Mouse (Mus musculus): ENCODE data around the gene Il2rg. TPM values are rescaled to one million over a fixed set of nuclear protein-coding genes. Genes with fewer than 3 reads are reported as not detected.

Gene Il2rg
- polyA plus RNA-seq, 1 experiment from 2014 or later: 4.1 TPM

DNA sequence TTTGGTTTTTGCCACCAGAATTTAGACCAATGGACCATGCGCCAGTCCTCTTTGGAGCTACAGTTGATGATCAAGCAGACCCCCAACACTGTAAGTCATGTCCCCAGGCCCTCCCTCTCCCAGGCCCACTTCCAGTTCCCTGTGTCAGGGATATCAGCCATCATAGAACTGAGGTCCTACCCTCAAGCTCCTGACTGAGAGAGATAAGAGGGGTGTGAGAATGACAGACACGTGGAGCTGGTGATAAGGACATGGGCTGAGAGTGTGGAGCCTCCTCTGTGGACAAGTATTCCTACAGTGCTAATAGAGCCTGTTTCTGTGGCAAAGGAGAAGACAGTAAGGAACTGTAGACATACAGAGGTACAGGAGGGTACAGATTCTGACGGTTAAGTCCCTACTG is 19.5 kb upstream of the Il2rg start:
- H3K27me3 ChIP-seq: no peaks in the 10 kb centered on the region
- no peaks in the 10 kb centered on the region for H3K4me1 ChIP-seq (replicated peaks)
- no peak for ATAC-seq
- no peak overlapping the region for H3K27ac ChIP-seq
- no peak overlapping the region for H3K4me3 ChIP-seq (replicated peaks)
- no peak overlapping the region for H3K4me2 ChIP-seq (replicated peaks)
- WGBS: 93% methylated on average over 3 of the region's 3 CpGs
- no peaks in the 10 kb centered on the region for H3K9me3 ChIP-seq
- no peak overlapping the region for H3K9ac ChIP-seq (replicated peaks)
- peaks cover 89% of the 10 kb centered on the region for H3K36me3 ChIP-seq

DNA sequence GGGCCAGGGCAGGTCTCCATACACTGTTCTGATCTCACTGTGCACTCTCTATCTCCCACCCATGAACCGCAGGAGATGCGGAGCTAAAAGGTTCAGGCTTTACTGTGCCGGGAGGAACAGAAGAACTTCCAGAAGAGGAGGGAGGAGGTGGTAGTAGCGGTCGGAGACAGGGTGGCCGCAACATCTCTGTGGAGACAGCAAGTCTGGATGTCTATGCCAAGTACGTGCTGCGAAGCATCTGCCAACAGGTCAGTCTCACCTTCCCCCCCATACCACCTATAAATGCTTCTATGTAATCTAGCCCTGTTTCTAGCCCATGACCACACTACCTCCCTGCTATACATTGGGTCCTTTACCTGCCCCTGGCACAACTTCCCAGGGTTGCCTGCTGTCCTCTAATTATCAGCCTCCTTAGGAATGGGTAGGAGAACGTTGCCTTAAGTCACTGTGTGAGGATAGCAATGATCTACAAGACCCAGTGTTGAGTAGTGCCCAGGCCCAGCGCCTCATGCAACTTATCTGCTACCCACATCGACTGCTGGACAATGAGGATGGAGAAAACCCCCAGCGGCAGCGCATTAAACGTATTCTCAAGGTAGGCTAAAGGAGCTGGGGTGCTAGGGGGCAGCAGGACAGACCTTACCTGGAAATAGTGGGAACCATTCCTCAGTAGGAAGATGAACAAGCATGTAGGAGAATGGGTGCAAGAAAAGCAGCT is 18.1 kb upstream of the Il2rg start:
- Histone ChIP-seq H3K27me3 (no peaks in the 10 kb centered on the region), H3K9ac (replicated peaks) (no peak overlapping the region), H3K9me3 (no peaks in the 10 kb centered on the region), H3K4me1 (replicated peaks) (no peaks in the 10 kb centered on the region), H3K4me3 (replicated peaks) (no peak overlapping the region), H3K4me2 (replicated peaks) (no peak overlapping the region), H3K36me3 (peaks cover 89% of the 10 kb centered on the region), H3K27ac (no peak overlapping the region)
- ATAC-seq: 0 out of 2 replicates have a peak, but pooled peaks have one; percentile 17
- 94% methylated on average over 14 of the region's 14 CpGs for WGBS

DNA sequence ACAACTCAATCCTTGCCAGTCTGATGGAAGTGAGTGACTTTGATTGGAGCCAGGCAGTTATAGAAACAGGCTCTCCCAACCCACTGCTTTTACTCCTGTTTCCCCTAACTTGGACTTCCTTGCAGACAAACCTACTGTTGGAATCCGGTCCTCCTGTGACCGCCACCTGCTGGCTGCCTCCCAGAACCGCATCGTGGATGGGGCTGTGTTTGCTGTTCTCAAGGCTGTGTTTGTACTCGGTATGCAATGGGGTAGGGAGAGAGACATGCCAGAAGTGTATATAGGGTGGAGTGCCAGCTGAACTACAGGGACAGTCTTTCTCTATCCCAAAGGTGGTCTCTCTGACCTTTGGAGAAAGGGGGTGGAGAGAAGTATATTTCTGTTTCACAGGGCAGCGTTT is 17.5 kb upstream of the Il2rg start:
- Histone ChIP-seq H3K9me3 (no peaks in the 10 kb centered on the region), H3K36me3 (peaks cover 90% of the 10 kb centered on the region), H3K9ac (replicated peaks) (no peak overlapping the region), H3K4me3 (replicated peaks) (no peak overlapping the region), H3K27me3 (no peaks in the 10 kb centered on the region), H3K27ac (no peak overlapping the region), H3K4me2 (replicated peaks) (no peak overlapping the region), H3K4me1 (replicated peaks) (no peaks in the 10 kb centered on the region)
- peak; percentile 66; the same call in 1 of the 2 replicates for ATAC-seq
- WGBS: 29% methylated on average over 6 of the region's 6 CpGs

DNA sequence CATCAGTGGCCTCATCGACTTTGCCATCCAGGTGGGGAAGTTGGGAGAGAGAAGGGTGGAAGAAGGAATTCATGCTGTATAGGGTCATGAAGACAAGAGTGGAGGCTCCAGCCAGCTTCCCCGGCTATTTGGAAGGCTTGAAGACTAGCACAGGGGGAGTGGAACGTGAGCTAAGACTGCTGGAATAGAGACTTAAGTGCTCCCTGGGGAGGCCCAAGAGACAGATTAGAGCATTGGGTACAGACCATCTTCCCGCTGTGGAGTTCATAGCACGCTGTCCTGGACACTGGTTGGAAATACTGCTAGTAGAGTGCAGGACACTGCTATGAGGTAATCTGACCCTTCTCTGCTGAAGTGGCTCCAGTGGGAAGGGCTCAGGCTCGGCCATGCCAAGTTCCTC is 14.8 kb upstream of the Il2rg start:
- Histone ChIP-seq H3K36me3 (peaks cover 82% of the 10 kb centered on the region), H3K27ac (no peak overlapping the region), H3K4me3 (replicated peaks) (no peak overlapping the region), H3K9ac (replicated peaks) (no peak overlapping the region), H3K27me3 (no peaks in the 10 kb centered on the region), H3K4me2 (replicated peaks) (no peak overlapping the region), H3K9me3 (no peaks in the 10 kb centered on the region), H3K4me1 (replicated peaks) (no peaks in the 10 kb centered on the region)
- no peak for ATAC-seq
- 81% methylated on average over 6 of the region's 6 CpGs for WGBS

DNA sequence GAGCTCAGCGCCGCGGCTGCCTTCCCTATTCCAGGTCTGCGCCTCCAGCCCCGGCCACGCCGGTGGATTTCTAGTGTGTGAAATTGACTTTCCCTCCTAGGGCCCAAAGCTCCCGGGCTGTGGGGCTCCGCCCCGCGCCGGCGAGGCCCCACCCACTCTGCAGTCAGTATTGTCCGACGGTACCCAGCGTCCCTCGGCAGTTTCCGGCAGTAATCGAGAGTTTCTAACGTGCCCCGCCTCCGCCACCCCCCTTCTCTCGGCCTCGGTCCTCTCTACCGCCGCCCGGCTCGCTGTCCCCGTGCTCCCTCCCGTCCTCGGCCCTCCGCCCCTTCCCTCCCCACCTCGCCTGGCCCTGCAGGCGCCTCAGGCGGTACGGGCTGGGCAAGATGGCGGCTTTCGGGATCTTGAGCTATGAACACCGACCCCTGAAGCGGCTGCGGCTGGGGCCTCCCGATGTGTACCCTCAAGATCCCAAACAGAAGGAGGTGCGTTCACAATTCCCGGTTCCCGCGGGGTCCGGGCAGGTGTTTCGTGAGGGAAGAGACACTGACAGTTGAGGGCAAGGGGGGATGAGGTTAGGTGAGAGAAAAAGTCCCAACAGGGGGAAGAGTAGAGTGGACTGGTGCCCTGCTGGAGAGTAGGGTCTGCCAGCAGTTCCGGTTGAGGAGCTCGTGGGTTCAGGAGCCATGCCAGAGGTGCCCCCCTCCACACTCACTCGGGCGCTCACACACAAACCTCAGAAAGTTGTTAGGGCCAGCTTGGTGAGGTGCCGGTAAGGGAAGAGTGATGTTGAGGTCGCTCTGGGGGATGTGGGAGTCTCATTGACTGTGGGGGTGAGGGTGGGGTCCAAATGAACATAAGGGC is 6.1 kb upstream of the Il2rg start, which contains the start of gene Med12:
Gene Med12 (plus strand): TSS at position 156 of the 864 bp plus-strand sequence.
- Histone ChIP-seq H3K36me3 (peaks cover 25% of the 10 kb centered on the region), H3K27me3 (peaks cover 2% of the 10 kb centered on the region; the same call in 1 of the 2 replicates), H3K9ac (replicated peaks) (peak within 1 kb of the TSS; percentile 72), H3K4me1 (replicated peaks) (peaks cover 10% of the 10 kb centered on the region), H3K4me2 (replicated peaks) (peak within 1 kb of the TSS; percentile 59), H3K4me3 (replicated peaks) (peak within 1 kb of the TSS; percentile 53), H3K27ac (peak within 1 kb of the TSS; percentile 46), H3K9me3 (no peaks in the 10 kb centered on the region)
- WGBS: 23% methylated on average over 54 of the region's 54 CpGs
- peak; percentile 97 for ATAC-seq

- peak; percentile 29 for ATAC-seq
- Histone ChIP-seq H3K27me3 (peaks cover 2% of the 10 kb centered on the region; the same call in 1 of the 2 replicates), H3K4me2 (replicated peaks) (peak overlapping the region; percentile 59), H3K4me3 (replicated peaks) (peak overlapping the region; percentile 53), H3K27ac (peak overlapping the region; percentile 46; the same call in 1 of the 2 replicates), H3K9me3 (no peaks in the 10 kb centered on the region), H3K4me1 (replicated peaks) (peaks cover 10% of the 10 kb centered on the region), H3K9ac (replicated peaks) (peak overlapping the region; percentile 72; the same call in 1 of the 2 replicates), H3K36me3 (peaks cover 18% of the 10 kb centered on the region)
- 22% methylated on average over 6 of the region's 6 CpGs for WGBS
These were observed 5.4 kb upstream of the Il2rg start for GRCm38 (mm10) chrX:101273410-101273809.

DNA sequence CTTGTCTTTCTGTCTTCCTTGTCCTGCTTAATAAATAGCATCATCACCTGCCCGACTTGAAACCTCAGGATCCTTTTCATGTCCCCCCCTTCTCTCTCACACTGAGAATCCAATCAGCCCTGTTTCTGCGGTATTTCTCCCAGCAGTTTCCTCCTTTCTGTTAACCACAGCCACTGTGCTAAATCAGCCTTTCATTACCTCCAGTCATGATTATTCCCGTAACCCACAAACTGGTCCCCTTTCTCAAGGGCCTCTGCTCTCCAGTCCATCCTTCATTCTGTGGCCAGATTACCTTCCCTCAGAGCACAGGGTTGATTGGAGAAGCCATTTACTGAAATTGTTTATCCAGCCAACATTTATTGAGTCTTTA is 685 bp upstream of the Il2rg start, which contains the start of gene Gm20489:
Gene Gm20489 (minus strand): TSS at position 269 of the 370 bp plus-strand sequence.
- 68% methylated on average over 3 of the region's 3 CpGs for WGBS

GRCm38 (mm10) chrX:101266631-101267030 is 1.4 kb downstream of the Il2rg start:
- no peak for ATAC-seq

More for the DNA sequence above, 685 bp upstream of the Il2rg start, which contains the start of gene Gm20489:
- Histone ChIP-seq H3K4me2 (replicated peaks) (no peak within 1 kb of the TSS), H3K4me3 (replicated peaks) (no peak within 1 kb of the TSS), H3K4me1 (replicated peaks) (no peaks in the 10 kb centered on the region), H3K27me3 (peaks cover 10% of the 10 kb centered on the region; the same call in 1 of the 2 replicates), H3K36me3 (no peaks in the 10 kb centered on the region), H3K27ac (no peak within 1 kb of the TSS), H3K9me3 (no peaks in the 10 kb centered on the region), H3K9ac (replicated peaks) (no peak within 1 kb of the TSS)
- no peak for ATAC-seq

GRCm38 (mm10) chrX:101263892-101264291 is 4.2 kb downstream of the Il2rg start, which contains the start of gene Gm614:
Gene Gm614, minus strand, starts transcription at chrX:101263992.
- H3K27me3 ChIP-seq: peaks cover 7% of the 10 kb centered on the region; the same call in 1 of the 2 replicates
- no peak within 1 kb of the TSS for H3K4me3 ChIP-seq (replicated peaks)
- ATAC-seq: no peak
- WGBS: 92% methylated on average over 1 of the region's 1 CpGs
- no peak within 1 kb of the TSS for H3K27ac ChIP-seq
- H3K9me3 ChIP-seq: no peaks in the 10 kb centered on the region
- no peak within 1 kb of the TSS for H3K4me2 ChIP-seq (replicated peaks)
- no peaks in the 10 kb centered on the region for H3K36me3 ChIP-seq
- H3K4me1 ChIP-seq (replicated peaks): peaks cover 10% of the 10 kb centered on the region
- no peak within 1 kb of the TSS for H3K9ac ChIP-seq (replicated peaks)

More at GRCm38 (mm10) chrX:101266631-101267030, 1.4 kb downstream of the Il2rg start:
- 86% methylated on average over 6 of the region's 6 CpGs for WGBS
- H3K9ac ChIP-seq (replicated peaks): no peak overlapping the region
- no peak overlapping the region for H3K4me2 ChIP-seq (replicated peaks)
- no peak overlapping the region for H3K4me3 ChIP-seq (replicated peaks)
- peaks cover 7% of the 10 kb centered on the region; the same call in 1 of the 2 replicates for H3K27me3 ChIP-seq
- H3K36me3 ChIP-seq: no peaks in the 10 kb centered on the region
- no peaks in the 10 kb centered on the region for H3K4me1 ChIP-seq (replicated peaks)
- no peaks in the 10 kb centered on the region for H3K9me3 ChIP-seq
- H3K27ac ChIP-seq: no peak overlapping the region

GRCm38 (mm10) chrX:101260441-101261325 is 7.4 kb downstream of the Il2rg start:
- ATAC-seq: peak; percentile 62; the same call in 1 of the 2 replicates
- WGBS: 13% methylated on average over 12 of the region's 13 CpGs
- Histone ChIP-seq H3K9ac (replicated peaks) (no peak overlapping the region), H3K9me3 (no peaks in the 10 kb centered on the region), H3K27me3 (no peaks in the 10 kb centered on the region), H3K4me3 (replicated peaks) (no peak overlapping the region), H3K4me1 (replicated peaks) (peaks cover 10% of the 10 kb centered on the region), H3K36me3 (no peaks in the 10 kb centered on the region), H3K27ac (peak overlapping the region; percentile 77), H3K4me2 (replicated peaks) (no peak overlapping the region)

DNA sequence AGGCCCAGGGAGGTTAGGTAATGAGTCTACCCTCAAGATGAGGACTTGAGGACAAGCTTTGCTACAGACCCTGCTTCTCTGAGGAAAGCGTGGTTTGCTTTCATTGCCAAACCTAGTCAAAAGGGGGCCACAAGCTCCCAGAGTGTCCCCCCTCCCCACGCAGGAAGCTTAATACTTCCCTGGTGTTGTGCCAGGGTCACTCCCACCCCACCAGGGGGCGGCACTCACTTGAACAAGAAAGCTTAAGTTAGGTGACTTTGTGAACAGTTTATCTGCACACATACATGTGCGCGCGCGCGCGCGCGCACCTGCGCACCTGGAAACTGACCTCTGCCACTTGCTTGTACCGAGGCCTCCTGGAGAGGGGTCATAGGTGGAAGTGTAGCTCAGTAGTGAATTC is 11.5 kb downstream of the Il2rg start:
- no peaks in the 10 kb centered on the region for H3K9me3 ChIP-seq
- WGBS: 88% methylated on average over 13 of the region's 13 CpGs

More for the DNA sequence above, 11.5 kb downstream of the Il2rg start:
- Histone ChIP-seq H3K27ac (no peak overlapping the region), H3K27me3 (no peaks in the 10 kb centered on the region), H3K9ac (replicated peaks) (no peak overlapping the region), H3K4me2 (replicated peaks) (no peak overlapping the region), H3K4me1 (replicated peaks) (peaks cover 19% of the 10 kb centered on the region), H3K36me3 (no peaks in the 10 kb centered on the region), H3K4me3 (replicated peaks) (no peak overlapping the region)
- no peak for ATAC-seq

Data from midbrain, embryonic 13.5 days (tissue).